Mouse (Mus musculus): ENCODE measurements around the gene Ppm1l.

Gene Ppm1l

DNA sequence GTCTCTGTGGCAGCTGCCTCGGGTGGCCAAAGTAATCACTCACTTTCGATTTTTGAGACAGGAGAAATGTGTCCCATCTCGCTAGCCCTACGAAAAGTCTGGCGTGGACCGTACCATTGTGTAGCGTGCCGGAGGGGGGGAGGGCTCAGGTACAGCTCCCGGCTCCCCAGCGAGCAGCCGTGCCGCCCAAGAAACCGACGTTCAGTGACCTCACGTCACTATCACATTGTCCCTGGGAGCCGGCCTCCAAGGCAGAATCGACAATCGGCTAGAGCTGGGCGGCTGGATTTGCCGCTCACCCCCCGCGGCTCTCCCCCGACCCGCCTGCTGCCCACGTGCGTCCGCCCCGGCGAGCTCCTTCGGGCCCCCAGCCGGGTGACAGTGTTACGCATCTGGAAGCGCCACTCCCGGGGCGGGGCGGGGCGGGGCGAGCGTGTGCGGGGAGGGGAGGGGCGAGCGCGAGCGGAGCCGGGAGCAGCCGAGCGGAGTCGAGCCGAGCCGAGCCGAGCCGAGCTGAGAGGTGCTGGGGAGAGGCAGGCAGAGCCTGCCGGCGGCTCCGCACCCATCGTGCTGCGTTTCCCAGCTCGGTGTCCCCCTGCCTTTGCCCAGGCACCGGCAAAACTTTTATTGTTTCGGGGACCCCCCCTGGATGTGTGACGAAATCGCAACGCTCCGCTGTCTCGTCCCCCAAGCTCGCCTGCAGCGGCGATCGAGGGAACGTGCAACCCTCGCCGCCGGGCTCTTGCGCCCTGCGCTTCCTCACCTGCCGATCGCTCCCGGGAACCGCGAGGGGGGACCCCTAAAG is at the start of gene Ppm1l:
Ppm1l (plus strand) TSS at position 471 of the 805 bp plus-strand sequence.
- peak; percentile 73 to 87 for DNase-seq (ENCODE audit: low read depth in 1 of 2, low spot score in 2 of 2)

DNA sequence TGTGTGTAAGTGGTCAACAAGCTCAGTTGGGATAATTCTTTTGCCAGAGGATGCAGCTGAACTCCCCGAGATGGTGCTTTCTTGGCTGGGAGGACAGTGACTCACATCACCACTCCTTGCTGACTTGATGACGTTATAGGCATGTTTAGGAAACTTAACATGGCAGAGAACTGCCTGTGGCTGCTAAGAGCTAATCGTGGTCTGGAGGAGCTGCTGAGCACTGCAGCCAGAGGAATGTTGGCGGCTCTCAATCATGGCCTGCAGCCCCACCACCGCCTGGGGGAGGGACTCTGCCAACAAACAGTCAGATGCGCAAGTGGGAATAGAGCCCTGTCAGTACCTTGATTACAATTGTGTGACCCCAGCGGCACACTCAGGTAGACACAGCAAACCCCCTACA is 44.8 kb upstream of the Ppm1l start:
- DNase-seq (ENCODE audit: low read depth in 1 of 2, low spot score in 2 of 2): no peak

DNA sequence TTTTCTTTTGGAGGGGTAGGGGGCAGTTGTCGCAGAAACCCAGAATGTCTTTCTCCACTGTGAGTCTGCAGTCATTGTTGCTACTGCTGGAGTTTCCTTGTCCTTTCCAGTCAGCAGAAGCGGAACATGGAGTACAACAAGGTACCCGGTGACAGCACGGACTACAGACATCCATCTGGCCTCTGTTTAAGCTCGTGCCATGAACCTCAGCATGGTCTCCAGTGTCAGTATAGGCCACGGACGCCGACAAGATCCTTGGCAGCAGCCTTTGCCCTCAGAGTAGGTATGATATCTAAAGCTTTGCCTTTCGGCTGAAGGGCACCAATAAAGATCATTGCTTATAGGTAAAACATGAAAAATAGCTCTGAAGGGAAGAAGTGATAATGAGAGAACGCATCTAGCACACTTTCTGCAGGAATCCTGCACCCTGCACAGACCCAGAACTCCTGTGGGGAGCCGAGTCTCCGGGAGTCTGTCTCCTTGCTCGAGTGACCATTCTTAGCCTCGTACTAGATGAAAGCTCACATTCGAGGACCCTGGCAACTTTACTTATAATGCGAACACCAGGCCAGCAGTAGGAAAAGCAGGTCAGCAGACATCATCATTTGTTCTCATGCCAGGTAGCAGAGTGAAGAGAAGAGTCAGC is 42.5 kb upstream of the Ppm1l start:
- DNase-seq (ENCODE audit: low read depth in 1 of 2, low spot score in 2 of 2): no peak

DNA sequence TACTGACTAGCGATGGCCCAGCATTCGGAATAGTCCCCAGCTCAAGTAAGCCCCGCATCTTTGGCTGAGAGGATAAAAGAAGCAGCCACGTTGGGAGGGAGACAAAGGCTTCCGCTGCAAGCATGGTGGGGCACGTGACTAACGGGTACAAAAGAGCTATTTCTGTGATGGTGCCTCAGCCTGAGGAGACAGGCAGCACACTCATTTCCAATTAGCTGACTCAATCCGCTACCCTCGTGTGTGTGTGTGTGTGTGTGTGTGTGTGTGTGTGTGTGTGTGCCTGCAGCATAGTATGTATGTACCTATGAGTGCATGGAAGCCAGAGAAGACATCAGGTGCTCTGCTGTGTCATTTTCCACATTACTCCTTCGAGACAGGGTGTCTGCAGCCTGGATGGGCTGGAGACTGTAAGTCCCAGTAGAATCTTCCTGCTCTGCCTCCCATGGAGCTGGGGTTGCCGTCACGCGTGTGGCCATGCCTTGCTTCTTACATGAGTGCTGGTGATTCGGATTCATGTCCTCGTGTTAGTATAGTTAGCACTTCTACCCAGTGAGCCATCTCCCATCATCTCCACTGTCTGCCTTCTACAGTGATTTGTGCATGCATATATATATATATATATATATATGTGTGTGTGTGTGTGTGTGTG is 41.9 kb upstream of the Ppm1l start:
- DNase-seq (ENCODE audit: low read depth in 1 of 2, low spot score in 2 of 2): no peak

DNA sequence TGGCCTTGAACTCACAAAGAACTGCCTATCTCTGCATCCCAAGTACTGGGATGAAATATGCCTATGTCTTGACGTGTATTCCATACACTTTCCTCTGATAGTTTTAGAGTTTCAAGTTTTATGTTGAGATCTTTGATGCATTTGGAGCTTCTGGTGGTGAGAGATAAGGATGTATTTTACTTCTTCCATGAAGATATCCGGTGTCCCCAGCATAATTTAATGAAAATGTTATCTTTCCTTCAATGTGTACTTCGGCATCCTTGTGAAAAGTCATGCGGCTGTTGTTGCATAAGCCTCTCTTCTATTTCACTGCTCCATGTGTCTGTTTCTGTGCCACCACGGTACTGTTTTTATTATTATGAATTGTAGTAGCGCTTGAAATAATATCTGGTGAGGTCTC is 38.0 kb upstream of the Ppm1l start:
- no peak for DNase-seq (ENCODE audit: low read depth in 1 of 2, low spot score in 2 of 2)

DNA sequence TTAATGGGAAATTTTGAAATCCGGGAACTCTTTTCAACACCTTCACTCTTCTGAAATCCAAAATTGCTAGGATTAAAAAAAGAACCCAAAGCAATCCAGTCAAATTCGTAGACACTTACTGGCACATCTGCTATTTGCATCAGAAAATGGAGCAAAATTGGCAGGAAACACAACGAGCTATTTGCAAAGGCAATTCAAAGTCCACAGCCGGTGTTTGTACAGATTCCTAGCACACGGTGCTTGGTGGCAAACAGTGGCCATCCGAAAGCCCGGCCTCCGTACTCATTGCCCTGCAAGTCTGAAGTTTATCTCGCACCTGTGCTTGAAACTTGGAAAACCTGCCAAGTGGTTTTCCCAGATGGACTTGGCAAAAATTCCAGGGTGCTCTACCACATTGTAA is 34.3 kb upstream of the Ppm1l start:
- no peak for DNase-seq (ENCODE audit: low read depth in 1 of 2, low spot score in 2 of 2)

DNA sequence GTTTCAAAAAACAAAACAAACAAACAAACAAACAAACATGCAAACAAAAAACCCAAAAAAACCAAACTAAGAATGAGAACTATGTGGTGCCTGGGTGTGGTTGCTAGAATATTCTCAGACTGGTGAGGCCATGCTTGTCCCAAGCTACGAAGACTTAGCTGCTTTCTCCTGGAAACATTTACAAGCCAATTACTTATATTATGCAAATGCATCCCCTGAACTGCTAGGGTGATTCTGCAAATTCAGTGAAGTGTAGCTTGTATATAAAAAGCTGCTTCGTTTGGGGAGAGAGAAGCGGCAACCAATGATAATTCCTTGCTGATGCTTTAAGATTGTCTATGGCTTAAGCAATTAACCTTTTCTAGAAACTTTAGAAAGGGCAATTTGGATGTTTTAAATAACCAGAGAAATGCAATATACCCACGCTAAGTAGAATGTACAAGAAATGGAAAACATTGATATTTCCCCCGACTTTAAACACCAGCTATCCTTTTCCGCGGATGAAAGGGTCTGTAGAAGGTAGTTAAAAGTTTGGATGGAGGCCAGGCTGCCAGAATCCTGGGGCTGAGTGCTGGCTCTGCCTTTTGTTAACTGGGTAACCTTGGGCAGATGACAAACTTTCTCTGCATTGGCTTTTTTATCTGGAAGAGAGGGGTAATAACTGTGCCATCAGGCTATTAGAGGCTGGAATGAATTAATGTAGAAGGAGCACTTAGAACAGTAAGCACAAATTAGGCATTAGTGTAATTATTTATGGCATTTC is 33.4 kb upstream of the Ppm1l start:
- no peak for DNase-seq (ENCODE audit: low read depth in 1 of 2, low spot score in 2 of 2)

DNA sequence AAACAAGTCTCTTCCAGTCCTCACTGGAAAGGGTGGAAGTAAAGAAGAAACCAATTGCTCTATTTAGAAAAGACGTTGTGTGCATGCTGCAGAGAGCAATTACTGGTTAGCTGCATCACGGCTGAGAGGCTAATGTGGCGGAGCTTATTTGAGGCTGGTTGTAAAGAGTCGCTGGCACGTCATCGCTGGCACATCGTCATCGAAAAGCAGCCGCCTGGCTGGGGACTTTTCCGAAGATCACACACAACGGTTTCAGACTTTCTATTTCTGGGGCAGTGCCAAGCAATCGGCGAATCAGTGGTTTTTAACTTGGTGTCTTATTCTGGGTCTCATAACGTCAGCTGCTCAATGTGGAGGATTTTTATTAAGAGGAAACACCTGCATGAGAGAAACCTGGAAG is 26.8 kb upstream of the Ppm1l start:
- no peak for DNase-seq (ENCODE audit: low read depth in 1 of 2, low spot score in 2 of 2)

DNA sequence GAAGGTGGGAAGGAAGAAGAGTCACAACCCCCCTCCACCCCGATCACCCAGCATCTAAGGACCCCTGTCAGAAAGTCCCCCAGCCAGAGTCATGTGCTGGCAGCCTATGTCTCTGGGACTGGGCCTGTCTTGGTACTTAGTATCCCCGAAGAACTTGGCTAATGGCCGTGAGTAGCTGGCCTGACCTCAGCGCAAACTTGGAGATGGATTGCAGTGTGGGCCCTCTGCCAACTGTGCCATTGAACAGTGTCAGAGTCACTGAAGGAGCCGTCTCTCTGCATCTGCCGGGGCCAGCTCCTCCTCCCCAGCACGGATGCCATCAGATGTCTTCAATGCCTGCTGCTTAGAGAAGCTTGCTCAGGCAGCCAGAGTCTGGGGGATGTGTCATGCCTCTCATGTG is 26.4 kb upstream of the Ppm1l start:
- DNase-seq (ENCODE audit: low read depth in 1 of 2, low spot score in 2 of 2): no peak

DNA sequence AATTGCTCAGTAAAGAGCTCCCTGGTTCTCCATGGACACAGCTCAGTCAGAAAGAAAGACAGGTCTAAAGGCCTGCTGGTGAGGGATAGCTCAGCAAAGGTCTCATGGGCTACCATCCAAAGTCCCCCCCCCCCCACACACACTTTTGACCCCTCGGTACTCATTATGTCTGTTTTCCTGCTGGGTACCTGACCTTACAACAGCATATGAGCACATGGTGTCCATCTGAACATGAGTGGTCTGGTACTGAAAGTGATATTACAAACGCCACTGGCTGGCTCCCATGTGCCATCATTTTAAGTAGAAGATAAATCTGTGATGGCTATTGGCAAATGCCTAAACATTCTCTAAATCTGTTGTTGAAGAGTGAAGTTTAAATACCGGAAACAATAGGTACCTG is 25.8 kb upstream of the Ppm1l start:
- DNase-seq (ENCODE audit: low read depth in 1 of 2, low spot score in 2 of 2): no peak

DNA sequence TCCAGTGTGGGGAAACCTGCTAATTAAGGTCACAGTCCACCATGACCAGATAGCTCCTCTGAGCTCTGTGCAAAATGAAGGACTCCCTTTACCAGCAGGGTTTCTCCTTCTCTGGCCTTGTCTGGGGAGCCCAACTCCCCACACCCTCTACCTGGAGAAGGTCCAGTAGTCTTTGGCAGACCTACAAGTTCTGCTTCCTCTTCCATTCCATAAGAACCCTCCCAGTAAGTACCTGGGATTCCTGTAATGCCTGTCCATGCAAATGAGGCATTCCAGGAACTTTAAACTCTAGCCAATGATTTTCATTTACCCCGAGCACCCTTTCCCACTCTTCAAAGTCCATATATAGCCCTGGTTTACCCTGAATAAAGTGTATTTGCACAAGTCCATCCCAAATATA is 24.0 kb upstream of the Ppm1l start:
- no peak for DNase-seq (ENCODE audit: low read depth in 1 of 2, low spot score in 2 of 2)

DNA sequence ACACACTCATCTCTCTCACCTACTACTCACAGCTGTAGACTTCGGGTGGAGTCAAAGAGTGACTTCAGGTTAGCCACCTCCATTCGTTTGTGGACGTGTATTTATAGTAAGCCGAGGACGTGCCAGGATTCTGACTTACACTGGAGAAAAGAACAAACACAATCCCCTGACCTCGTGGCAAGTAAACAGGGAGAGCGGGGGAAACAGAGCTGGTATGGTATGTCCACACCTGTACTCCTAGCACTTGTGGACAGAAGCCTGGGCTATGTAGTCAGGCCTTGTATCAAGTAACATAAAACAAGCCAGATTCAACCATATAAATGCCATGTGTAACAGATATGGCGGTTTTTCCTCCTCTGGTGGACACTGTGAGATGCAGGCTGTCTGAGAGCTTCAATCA is 20.4 kb upstream of the Ppm1l start:
- no peak for DNase-seq (ENCODE audit: low read depth in 1 of 2, low spot score in 2 of 2)

DNA sequence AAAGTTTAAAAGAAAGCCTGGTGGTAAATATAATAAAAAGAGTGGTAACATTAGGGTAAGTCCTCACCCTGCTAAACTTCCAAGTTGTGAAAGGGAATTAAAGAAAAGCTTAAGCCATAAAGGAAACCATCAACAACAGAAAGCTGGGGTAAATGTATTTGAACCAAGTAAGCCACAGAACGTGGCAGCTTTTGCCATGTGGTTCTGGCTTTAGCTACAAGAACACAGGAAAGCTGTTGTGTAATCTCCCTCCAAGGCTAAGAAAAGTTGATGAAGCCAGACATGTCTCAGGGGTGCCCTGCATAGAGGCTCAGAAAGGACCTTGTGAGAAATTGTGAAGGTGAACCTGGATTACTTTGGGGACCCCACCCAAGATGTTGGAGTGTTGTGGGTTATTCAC is 16.5 kb upstream of the Ppm1l start:
- DNase-seq (ENCODE audit: low read depth in 1 of 2, low spot score in 2 of 2): no peak

DNA sequence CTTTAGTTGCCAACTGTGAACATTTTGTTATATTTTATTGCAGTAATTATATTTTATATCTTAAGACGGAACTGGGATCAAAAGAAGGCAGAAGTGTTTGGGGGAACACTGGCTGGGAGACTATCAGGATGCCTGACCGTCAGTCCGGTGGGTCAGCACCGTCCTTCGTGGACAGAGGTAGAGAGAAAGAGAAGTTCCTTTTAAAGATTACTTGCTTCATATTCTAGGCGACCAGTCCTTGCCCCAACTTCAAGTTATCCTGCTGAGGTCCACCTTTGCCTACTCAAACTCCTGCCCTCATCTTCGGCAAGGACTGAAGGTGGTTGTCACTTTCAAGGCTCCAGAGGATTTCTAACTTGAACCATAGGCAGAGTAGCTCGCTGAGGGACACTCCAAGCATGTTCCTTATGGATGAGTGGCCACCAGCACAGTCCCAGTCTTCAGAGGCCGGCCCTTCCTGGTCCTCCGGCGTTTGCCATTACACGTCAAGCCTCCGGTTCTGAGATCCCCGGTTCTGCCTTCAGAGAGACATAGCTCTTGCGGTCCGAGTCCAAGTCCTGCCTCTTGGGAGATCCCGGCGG is 761 bp upstream of the Ppm1l start:
- DNase-seq (ENCODE audit: low read depth in 1 of 2, low spot score in 2 of 2): peak in 1 of 2 experiments; percentile 1

DNA sequence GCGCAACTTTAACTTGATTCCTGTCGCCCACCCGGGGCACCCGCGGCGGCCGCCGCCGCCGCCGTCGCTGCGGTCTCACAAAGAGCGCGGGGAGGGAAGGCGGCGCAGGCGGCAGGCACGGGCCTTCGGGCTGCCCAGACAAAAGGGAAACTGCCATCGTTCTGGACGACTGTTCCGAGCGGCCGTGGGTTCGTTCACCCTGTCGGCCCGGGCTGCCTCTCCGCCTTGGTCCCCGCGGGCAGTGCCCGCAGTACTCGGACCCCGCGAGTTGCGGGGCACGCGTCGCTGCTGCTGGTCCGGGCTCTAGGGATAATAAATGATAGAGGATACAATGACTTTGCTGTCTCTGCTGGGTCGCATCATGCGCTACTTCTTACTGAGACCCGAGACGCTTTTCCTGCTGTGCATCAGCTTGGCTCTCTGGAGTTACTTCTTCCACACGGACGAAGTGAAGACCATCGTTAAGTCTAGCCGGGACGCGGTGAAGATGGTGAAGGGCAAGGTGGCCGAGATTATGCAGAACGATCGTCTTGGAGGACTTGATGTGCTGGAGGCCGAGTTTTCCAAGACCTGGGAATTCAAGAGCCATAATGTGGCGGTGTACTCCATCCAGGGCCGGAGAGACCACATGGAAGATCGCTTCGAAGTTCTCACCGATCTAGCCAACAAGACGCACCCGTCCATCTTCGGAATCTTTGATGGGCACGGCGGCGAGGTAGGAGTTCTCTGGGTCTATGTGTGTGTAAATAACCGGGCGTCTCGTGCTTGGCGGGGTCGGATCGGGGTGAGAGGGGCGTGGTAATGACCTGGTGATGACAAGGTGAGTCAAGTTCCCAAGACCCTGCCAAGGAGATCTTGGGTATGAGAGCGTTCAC is 827 bp downstream of the Ppm1l start:
- DNase-seq (ENCODE audit: low read depth in 1 of 2, low spot score in 2 of 2): no peak

DNA sequence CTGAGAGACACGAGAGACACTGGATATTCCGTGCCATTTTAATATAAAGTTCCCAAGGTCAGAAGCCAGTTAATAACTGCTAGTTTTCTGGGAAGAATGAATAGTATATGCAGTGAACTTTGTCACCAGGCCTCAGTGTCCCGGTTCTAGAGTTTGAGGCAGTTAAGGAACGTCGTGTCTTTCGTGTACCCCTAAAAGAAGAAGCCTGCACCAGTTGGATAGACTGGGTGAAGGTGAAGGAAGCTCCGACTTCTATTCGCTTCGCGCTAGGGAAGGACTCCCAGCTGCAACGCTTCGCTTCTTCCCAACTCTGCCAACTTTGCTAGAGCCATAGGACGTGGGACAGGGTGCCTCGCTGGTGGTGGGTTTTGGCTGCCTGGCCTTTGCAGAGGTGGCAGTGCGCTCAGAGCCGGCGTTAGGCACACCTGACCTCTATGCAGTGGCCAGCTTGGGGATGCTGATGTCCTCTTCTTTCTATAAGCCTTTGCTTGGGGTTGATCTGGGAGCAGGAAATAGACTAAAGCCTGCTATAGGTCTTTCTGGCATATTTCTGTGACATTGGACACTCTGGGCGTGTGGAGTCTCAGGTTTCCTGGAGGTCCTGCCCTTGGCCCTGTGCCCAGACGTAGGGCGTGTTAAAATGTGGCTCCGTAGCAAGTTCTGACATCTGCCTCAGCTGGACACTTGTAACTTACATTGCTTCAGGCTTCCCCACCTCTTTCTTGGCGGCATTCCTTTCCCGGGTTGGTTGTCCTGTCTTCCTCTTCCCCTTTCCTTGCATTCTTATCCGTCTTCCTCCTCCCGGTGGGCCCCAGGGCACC is 1.7 kb downstream of the Ppm1l start:
- DNase-seq (ENCODE audit: low read depth in 1 of 2, low spot score in 2 of 2): no peak

DNA sequence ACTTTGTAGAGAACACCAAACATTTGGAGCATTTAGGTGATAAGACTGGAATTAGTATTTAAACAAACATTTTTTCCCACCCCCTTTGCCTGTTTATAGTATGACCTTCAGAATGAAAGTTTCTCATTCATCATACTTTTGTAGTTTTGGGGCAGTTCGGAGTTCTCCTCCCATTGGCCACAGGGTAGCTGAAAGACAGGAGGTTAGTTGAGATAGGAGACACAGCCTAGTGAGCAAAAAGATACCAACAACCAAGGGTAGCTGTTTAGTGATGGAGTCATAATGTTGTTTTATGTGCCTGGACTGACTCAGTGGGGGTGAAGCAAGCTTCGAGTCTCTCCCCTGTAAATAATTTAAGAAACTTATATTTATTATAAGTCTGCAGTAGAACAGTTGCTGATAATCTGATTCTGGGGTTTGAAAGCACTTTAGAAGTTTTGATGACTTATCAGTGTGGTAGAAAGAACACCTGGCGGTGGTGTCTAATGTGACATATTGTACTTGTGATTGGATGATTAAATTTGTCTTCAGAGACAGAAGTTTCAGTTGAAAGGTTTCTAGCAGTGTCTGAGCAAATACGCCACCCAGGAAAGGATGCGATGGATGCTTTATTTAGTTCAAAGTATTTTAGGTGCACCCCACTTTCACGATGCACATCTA is 2.5 kb downstream of the Ppm1l start:
- DNase-seq (ENCODE audit: low read depth in 1 of 2, low spot score in 2 of 2): no peak

DNA sequence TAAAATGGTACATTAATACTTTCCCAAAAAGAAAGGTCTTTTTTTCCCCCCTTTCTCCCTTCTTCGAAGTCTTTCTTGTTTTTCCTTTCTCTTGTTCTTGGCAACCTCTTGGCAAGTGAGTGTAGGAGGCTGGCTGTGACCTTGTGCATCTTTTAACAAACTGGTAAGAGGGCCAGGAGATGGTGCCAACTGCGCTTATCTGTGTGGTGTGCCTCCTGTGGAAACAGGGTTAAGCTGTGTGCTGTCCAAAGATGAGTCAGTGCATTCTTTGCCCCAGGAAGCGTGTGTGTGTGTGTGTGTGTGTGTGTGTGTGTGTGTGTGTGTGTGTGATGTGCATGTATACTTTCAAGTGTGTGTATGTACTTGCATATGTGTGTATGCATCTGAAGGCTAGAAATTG is 7.3 kb downstream of the Ppm1l start:
- DNase-seq (ENCODE audit: low read depth in 1 of 2, low spot score in 2 of 2): no peak

DNA sequence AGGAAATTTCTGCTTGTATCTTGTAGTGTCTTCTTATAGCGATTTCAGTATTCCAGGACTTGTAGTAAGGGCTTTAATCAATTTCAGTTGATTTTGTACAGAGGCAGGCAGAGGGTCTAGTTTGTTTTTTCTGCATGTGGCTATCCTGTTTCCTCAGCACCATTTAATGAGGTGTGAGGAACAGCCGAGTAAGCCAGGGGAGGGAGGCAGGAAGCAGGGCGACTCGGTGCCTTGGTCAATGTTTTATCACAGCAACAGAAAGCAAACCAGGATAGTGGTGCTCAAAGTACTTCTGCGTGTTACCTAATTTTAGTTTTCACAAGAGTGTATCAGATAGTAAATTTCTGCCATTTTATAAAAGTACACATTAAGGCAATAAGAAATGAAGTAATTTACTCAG is 13.2 kb downstream of the Ppm1l start:
- no peak for DNase-seq (ENCODE audit: low read depth in 1 of 2, low spot score in 2 of 2)

All from monocyte, adult 2 months (primary cell).